Mouse (Mus musculus) midbrain, postnatal 0 days (tissue): ENCODE measurements around the gene Itgb3. TPM values are rescaled to one million over a fixed set of nuclear protein-coding genes. Genes with fewer than 3 reads are reported as not detected.
A peak's percentile ranks its signal among the peaks of the same experiment; 100 is the strongest.

Source experiments
- ATAC-seq: fragments of 200-750 bp; cut with Nextera tagmentation; 2 replicates; pipeline ENCODE4 v1.8.0; 2017; ENCODE audit warnings: moderate number of reproducible peaks, mild to moderate bottlenecking, moderate TSS enrichment, moderate library complexity; ENCODE audit not compliant: low FRiP score
- DNase-seq: peaks from one replicate; pipeline ENCODE4 v3.0.0-alpha.2; 2015; ENCODE audit warnings: low spot score
- H3K27ac ChIP-seq: fragments of 300-500 bp; sonication (generic); 2 replicates; pipeline ENCODE4 v1.5.1; 2014; ENCODE audit warnings: low read depth, mild to moderate bottlenecking, low read length, mixed read lengths
- H3K27me3 ChIP-seq: fragments of 300-500 bp; sonication (generic); 2 replicates; pipeline ENCODE4 v1.6.1; 2014; ENCODE audit warnings: low read length, control low read depth, mixed read lengths; ENCODE audit not compliant: insufficient read depth
- H3K36me3 ChIP-seq: fragments of 300-500 bp; sonication (generic); 2 replicates; pipeline ENCODE4 v1.6.1; 2014; ENCODE audit warnings: low read length, control low read depth, mixed read lengths; ENCODE audit not compliant: insufficient read depth
- H3K4me1 ChIP-seq: fragments of 300-500 bp; sonication (generic); 2 replicates; pipeline ENCODE4 v1.6.1; 2014; ENCODE audit warnings: mild to moderate bottlenecking, control low read depth, antibody characterized with exemption, low read length, mixed read lengths; ENCODE audit not compliant: insufficient read depth
- H3K4me2 ChIP-seq: fragments of 300-500 bp; sonication (generic); 2 replicates; pipeline ENCODE4 v1.6.1; 2014; ENCODE audit warnings: low read depth, mild to moderate bottlenecking, low read length, mixed read lengths; ENCODE audit not compliant: poor library complexity, severe bottlenecking
- H3K4me3 ChIP-seq: fragments of 300-500 bp; sonication (generic); 2 replicates; pipeline ENCODE4 v1.5.1; 2014; ENCODE audit warnings: low read depth, mild to moderate bottlenecking, low read length, moderate library complexity
- H3K9ac ChIP-seq: fragments of 300-500 bp; sonication (generic); replicated peaks from 2 replicates; pipeline ENCODE4 v1.6.1; 2014; ENCODE audit warnings: mild to moderate bottlenecking, low read length, moderate library complexity, mixed read lengths; ENCODE audit not compliant: poor library complexity, severe bottlenecking
- H3K9me3 ChIP-seq: fragments of 300-500 bp; sonication (generic); 2 replicates; pipeline ENCODE4 v1.6.1; 2016; ENCODE audit warnings: low read length, control low read depth
- CTCF ChIP-seq: IDR thresholded peaks from 2 replicates; pipeline ENCODE4 v1.5.1; 2016; ENCODE audit warnings: antibody characterized with exemption, mild to moderate bottlenecking
- WGBS: fragments of 180-500 bp; shearing (Covaris S2); extraction: QIAGEN DNeasy Blood & Tissue Kit; methylation state at CpG from one replicate; pipeline ENCODE4 v1.1.7; 2014; 5-methylcytosine and 5-hydroxymethylcytosine counted together
- polyA plus RNA-seq: library from polyadenylated mRNA; unstranded; fragments of >200 nt; fragmentation: Nextera tagmentation; extraction: Ambion mirVana; gene quantifications from 2 replicates; pipeline ENCODE4 v1.2.1, GENCODE M21; 2015
- total RNA-seq: library from RNA; depleted of rRNA; stranded (reverse); fragments of >200 nt; gene quantifications from 2 replicates; pipeline ENCODE4 v1.2.3, GENCODE M21; 2014

Itgb3 gene
- total and polyA plus RNA-seq, 2 experiments from 2014 or later, result 0.62 to 1.5 TPM

GRCm38 (mm10) chr11:104638906-104639305 lies 31.1 kb downstream of the Itgb3 start:
- no peak overlapping the region for H3K27ac ChIP-seq
- H3K36me3 ChIP-seq, result no peaks in the 10 kb centered on the region
- ATAC-seq, result no peak
- DNase-seq, result no peak
- H3K4me2 ChIP-seq, result no peak overlapping the region
- H3K9me3 ChIP-seq, result no peaks in the 10 kb centered on the region
- H3K4me3 ChIP-seq, result no peak overlapping the region
- no peak overlapping the region for H3K9ac ChIP-seq
- no peaks in the 10 kb centered on the region for H3K27me3 ChIP-seq
- H3K4me1 ChIP-seq, result no peaks in the 10 kb centered on the region
- TF ChIP-seq CTCF, result no peak
- 82% methylated on average over 2 of the region's 2 CpGs for WGBS

GRCm38 (mm10) chr11:104639634-104640033 lies 31.8 kb downstream of the Itgb3 start:
- no peak overlapping the region for H3K4me3 ChIP-seq
- no peak overlapping the region for H3K4me2 ChIP-seq
- H3K9me3 ChIP-seq, result no peaks in the 10 kb centered on the region
- no peak overlapping the region for H3K9ac ChIP-seq
- 89% methylated on average over 9 of the region's 9 CpGs for WGBS
- H3K4me1 ChIP-seq, result no peaks in the 10 kb centered on the region
- no peak for ATAC-seq
- TF ChIP-seq CTCF, result no peak
- no peaks in the 10 kb centered on the region for H3K27me3 ChIP-seq
- H3K36me3 ChIP-seq, result no peaks in the 10 kb centered on the region
- no peak overlapping the region for H3K27ac ChIP-seq
- DNase-seq, result no peak

GRCm38 (mm10) chr11:104640894-104641293 lies 33.1 kb downstream of the Itgb3 start:
- no peaks in the 10 kb centered on the region for H3K36me3 ChIP-seq
- no peak for ATAC-seq
- no peak overlapping the region for H3K4me2 ChIP-seq

GRCm38 (mm10) chr11:104643236-104643635 lies 35.4 kb downstream of the Itgb3 start:
- Histone ChIP-seq H3K36me3 (no peaks in the 10 kb centered on the region), H3K9me3 (no peaks in the 10 kb centered on the region), H3K27ac (no peak overlapping the region), H3K27me3 (no peaks in the 10 kb centered on the region), H3K4me2 (no peak overlapping the region), H3K4me1 (no peaks in the 10 kb centered on the region), H3K9ac (no peak overlapping the region), H3K4me3 (no peak overlapping the region)
- 82% methylated on average over 4 of the region's 4 CpGs for WGBS
- no peak for TF ChIP-seq CTCF
- DNase-seq, result peak; percentile 19
- ATAC-seq, result no peak

More at GRCm38 (mm10) chr11:104640894-104641293, 33.1 kb downstream of the Itgb3 start:
- H3K9me3 ChIP-seq, result no peaks in the 10 kb centered on the region
- no peak overlapping the region for H3K9ac ChIP-seq
- no peaks in the 10 kb centered on the region for H3K4me1 ChIP-seq
- DNase-seq, result no peak
- H3K27ac ChIP-seq, result no peak overlapping the region
- no peaks in the 10 kb centered on the region for H3K27me3 ChIP-seq
- no peak for TF ChIP-seq CTCF
- no peak overlapping the region for H3K4me3 ChIP-seq
- WGBS, result 79% methylated on average over 10 of the region's 10 CpGs

GRCm38 (mm10) chr11:104645402-104645801 lies 37.6 kb downstream of the Itgb3 start:
- ATAC-seq (no peak), DNase-seq (no peak)
- Histone ChIP-seq H3K4me1 (no peaks in the 10 kb centered on the region), H3K36me3 (no peaks in the 10 kb centered on the region), H3K27ac (no peak overlapping the region), H3K9ac (no peak overlapping the region), H3K4me2 (no peak overlapping the region), H3K27me3 (no peaks in the 10 kb centered on the region), H3K9me3 (no peaks in the 10 kb centered on the region), H3K4me3 (no peak overlapping the region)
- no peak for TF ChIP-seq CTCF
- WGBS, result 97% methylated on average over 6 of the region's 6 CpGs

GRCm38 (mm10) chr11:104646173-104646572 lies 38.4 kb downstream of the Itgb3 start:
- WGBS, result 88% methylated on average over 4 of the region's 4 CpGs
- Histone ChIP-seq H3K4me1 (no peaks in the 10 kb centered on the region), H3K9me3 (no peaks in the 10 kb centered on the region), H3K36me3 (no peaks in the 10 kb centered on the region), H3K27me3 (no peaks in the 10 kb centered on the region), H3K27ac (no peak overlapping the region), H3K9ac (no peak overlapping the region), H3K4me2 (no peak overlapping the region), H3K4me3 (no peak overlapping the region)
- TF ChIP-seq CTCF, result no peak
- DNase-seq (no peak), ATAC-seq (no peak)
